Mouse (Mus musculus): ENCODE data around the gene Atp5d. TPM values are rescaled to one million over a fixed set of nuclear protein-coding genes. Genes with fewer than 3 reads are reported as not detected.

Gene Atp5d
- polyA plus RNA-seq, 1 experiment from 2014 or later, result 291 TPM

GRCm38 (mm10) chr10:80141786-80142529 lies 3.5 kb downstream of the Atp5d start:
- Histone ChIP-seq H3K4me3 (replicated peaks) (peak overlapping the region; percentile 75), H3K9ac (peak overlapping the region; percentile 85), H3K36me3 (replicated peaks) (peaks cover 36% of the 10 kb centered on the region), H3K4me1 (replicated peaks) (peaks cover 95% of the 10 kb centered on the region), H3K9me3 (replicated peaks) (no peaks in the 10 kb centered on the region), H3K27me3 (peaks cover 37% of the 10 kb centered on the region), H3K4me2 (peak overlapping the region; percentile 95), H3K27ac (replicated peaks) (peak overlapping the region; percentile 95)
- under 1% methylated on average over 43 of the region's 43 CpGs for WGBS (ENCODE audit: insufficient replicate concordance)
- peak; percentile 81 for ATAC-seq (ENCODE audit: insufficient read depth)

DNA sequence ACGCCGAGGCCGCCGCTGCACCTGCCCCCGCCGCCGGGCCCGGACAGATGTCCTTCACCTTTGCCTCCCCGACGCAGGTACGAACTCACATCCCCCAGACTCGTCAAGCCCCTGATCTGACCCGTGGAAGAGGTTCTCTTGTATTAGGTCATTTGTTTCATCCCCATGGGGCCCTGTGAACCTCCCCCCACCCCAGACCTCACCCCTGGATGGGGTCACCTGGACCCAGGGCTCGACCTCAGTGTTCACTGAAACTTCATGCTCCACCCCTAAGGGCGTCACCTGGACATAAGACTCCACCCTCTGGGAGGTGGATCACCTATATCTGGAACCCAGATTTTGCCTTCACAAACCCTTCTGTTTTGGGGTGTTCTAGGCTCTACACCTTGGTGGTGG lies 4.1 kb downstream of the Atp5d start:
- Histone ChIP-seq H3K4me1 (replicated peaks) (peaks cover 95% of the 10 kb centered on the region), H3K27ac (replicated peaks) (peak overlapping the region; percentile 95), H3K36me3 (replicated peaks) (peaks cover 36% of the 10 kb centered on the region), H3K4me3 (replicated peaks) (peak overlapping the region; percentile 75), H3K9me3 (replicated peaks) (no peaks in the 10 kb centered on the region), H3K27me3 (peaks cover 32% of the 10 kb centered on the region), H3K4me2 (peak overlapping the region; percentile 95), H3K9ac (peak overlapping the region; percentile 85)
- WGBS (ENCODE audit: insufficient replicate concordance), result under 1% methylated on average over 15 of the region's 15 CpGs
- peak; percentile 46 for ATAC-seq (ENCODE audit: insufficient read depth)

GRCm38 (mm10) chr10:80143664-80144063 lies 5.2 kb downstream of the Atp5d start:
- peaks cover 36% of the 10 kb centered on the region for H3K36me3 ChIP-seq (replicated peaks)
- peaks cover 93% of the 10 kb centered on the region for H3K4me1 ChIP-seq (replicated peaks)
- no peaks in the 10 kb centered on the region for H3K9me3 ChIP-seq (replicated peaks)
- 88% methylated on average over 7 of the region's 7 CpGs for WGBS (ENCODE audit: insufficient replicate concordance)
- peaks cover 20% of the 10 kb centered on the region for H3K27me3 ChIP-seq
- peak overlapping the region; percentile 95; the same call in 1 of the 2 replicates for H3K4me2 ChIP-seq
- no peak overlapping the region for H3K4me3 ChIP-seq (replicated peaks)
- H3K9ac ChIP-seq, result no peak overlapping the region
- ATAC-seq (ENCODE audit: insufficient read depth), result no peak
- no peak overlapping the region for H3K27ac ChIP-seq (replicated peaks)

DNA sequence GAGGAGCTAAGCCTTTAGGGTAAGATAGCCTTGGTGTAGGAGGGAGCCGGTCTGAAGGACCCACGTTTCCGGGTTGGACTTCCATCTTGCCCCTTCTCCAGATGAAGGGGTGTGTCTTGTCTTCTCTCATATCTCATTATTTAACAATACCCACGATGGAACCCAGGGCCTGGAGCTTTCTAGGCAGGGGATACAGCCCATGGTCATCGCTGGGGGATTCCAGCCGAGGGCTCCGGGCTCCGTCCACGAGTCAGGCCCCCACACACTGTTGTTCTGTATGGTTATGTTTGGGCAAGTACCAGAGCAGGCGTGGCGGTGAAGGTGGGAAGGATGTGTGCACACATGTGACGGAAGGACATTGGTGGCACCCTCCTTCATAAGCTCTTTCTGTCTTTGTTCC lies 5.7 kb downstream of the Atp5d start:
- Histone ChIP-seq H3K9ac (no peak overlapping the region), H3K4me2 (no peak overlapping the region), H3K36me3 (replicated peaks) (peaks cover 36% of the 10 kb centered on the region), H3K4me3 (replicated peaks) (no peak overlapping the region), H3K9me3 (replicated peaks) (no peaks in the 10 kb centered on the region), H3K27ac (replicated peaks) (no peak overlapping the region), H3K27me3 (peaks cover 15% of the 10 kb centered on the region), H3K4me1 (replicated peaks) (peaks cover 88% of the 10 kb centered on the region)
- 83% methylated on average over 12 of the region's 12 CpGs for WGBS (ENCODE audit: insufficient replicate concordance)
- no peak for ATAC-seq (ENCODE audit: insufficient read depth)

GRCm38 (mm10) chr10:80144864-80145838 lies 6.7 kb downstream of the Atp5d start:
- Histone ChIP-seq H3K9me3 (replicated peaks) (no peaks in the 10 kb centered on the region), H3K4me3 (replicated peaks) (peak overlapping the region; percentile 10; the same call in 1 of the 2 replicates), H3K36me3 (replicated peaks) (peaks cover 38% of the 10 kb centered on the region), H3K4me1 (replicated peaks) (peaks cover 85% of the 10 kb centered on the region), H3K4me2 (peak overlapping the region; percentile 96; the same call in 1 of the 2 replicates), H3K27me3 (peaks cover 5% of the 10 kb centered on the region; the same call in 1 of the 2 replicates), H3K9ac (0 out of 2 replicates have a peak overlapping the region, but pooled peaks have one; percentile 1), H3K27ac (replicated peaks) (peak overlapping the region; percentile 96)
- WGBS (ENCODE audit: insufficient replicate concordance), result 72% methylated on average over 20 of the region's 20 CpGs
- no peak for ATAC-seq (ENCODE audit: insufficient read depth)

DNA sequence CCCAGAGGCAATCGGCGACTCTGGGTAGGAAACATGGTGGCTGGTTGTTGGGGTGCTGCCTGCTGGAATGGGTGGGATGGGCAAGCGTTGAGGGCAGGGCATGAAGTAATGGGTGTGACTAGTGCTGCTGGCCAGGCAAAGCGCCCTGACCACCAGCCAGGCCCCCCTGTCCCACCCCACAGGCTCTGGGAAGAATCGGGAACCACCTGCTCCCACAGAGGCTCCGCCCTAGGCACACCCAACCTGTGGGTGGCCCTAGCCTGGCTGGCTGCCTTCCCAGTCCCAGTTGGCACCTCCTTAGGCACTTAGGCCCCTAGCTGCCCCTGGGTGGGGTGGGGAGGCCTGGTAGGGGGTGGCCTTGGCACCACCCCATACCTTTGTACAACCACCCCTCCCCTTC lies 7.5 kb downstream of the Atp5d start:
- Histone ChIP-seq H3K36me3 (replicated peaks) (peaks cover 45% of the 10 kb centered on the region), H3K27me3 (no peaks in the 10 kb centered on the region), H3K4me1 (replicated peaks) (peaks cover 85% of the 10 kb centered on the region), H3K4me2 (peak overlapping the region; percentile 96), H3K4me3 (replicated peaks) (peak overlapping the region; percentile 10; the same call in 1 of the 2 replicates), H3K9ac (peak overlapping the region; percentile 87; the same call in 1 of the 2 replicates), H3K27ac (replicated peaks) (peak overlapping the region; percentile 96), H3K9me3 (replicated peaks) (no peaks in the 10 kb centered on the region)
- no peak for ATAC-seq (ENCODE audit: insufficient read depth)
- WGBS (ENCODE audit: insufficient replicate concordance), result 54% methylated on average over 6 of the region's 6 CpGs

DNA sequence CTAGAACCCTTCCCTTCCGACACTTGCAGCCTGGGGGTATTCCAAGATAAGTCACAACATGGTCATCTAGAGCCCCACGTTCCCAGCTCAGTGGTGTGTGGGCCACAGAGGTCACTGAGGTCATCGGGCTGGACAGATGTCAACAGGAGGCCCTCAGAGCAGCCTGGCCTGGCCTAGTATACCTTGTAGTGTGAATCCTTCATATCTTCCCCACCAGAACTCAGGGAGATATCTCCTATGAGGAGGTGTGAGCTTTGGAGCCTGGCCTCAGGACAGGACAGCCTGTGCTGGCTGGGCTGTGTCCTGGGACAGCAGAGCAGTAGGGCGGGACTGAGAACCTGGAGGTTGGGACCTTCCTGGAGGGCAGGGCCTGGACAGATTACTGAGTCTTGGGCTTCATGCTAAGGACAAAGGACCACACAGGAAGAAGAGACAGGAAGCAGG lies 8.2 kb downstream of the Atp5d start:
- H3K9me3 ChIP-seq (replicated peaks), result no peaks in the 10 kb centered on the region
- WGBS (ENCODE audit: insufficient replicate concordance), result 71% methylated on average over 4 of the region's 4 CpGs
- peaks cover 85% of the 10 kb centered on the region for H3K4me1 ChIP-seq (replicated peaks)
- peak overlapping the region; percentile 96 for H3K4me2 ChIP-seq
- H3K27me3 ChIP-seq, result no peaks in the 10 kb centered on the region
- H3K36me3 ChIP-seq (replicated peaks), result peaks cover 48% of the 10 kb centered on the region
- peak overlapping the region; percentile 87 for H3K9ac ChIP-seq
- no peak for ATAC-seq (ENCODE audit: insufficient read depth)
- H3K4me3 ChIP-seq (replicated peaks), result no peak overlapping the region
- H3K27ac ChIP-seq (replicated peaks), result peak overlapping the region; percentile 96

GRCm38 (mm10) chr10:80147146-80147718 lies 8.8 kb downstream of the Atp5d start:
- H3K4me1 ChIP-seq (replicated peaks), result peaks cover 88% of the 10 kb centered on the region
- ATAC-seq (ENCODE audit: insufficient read depth), result no peak

DNA sequence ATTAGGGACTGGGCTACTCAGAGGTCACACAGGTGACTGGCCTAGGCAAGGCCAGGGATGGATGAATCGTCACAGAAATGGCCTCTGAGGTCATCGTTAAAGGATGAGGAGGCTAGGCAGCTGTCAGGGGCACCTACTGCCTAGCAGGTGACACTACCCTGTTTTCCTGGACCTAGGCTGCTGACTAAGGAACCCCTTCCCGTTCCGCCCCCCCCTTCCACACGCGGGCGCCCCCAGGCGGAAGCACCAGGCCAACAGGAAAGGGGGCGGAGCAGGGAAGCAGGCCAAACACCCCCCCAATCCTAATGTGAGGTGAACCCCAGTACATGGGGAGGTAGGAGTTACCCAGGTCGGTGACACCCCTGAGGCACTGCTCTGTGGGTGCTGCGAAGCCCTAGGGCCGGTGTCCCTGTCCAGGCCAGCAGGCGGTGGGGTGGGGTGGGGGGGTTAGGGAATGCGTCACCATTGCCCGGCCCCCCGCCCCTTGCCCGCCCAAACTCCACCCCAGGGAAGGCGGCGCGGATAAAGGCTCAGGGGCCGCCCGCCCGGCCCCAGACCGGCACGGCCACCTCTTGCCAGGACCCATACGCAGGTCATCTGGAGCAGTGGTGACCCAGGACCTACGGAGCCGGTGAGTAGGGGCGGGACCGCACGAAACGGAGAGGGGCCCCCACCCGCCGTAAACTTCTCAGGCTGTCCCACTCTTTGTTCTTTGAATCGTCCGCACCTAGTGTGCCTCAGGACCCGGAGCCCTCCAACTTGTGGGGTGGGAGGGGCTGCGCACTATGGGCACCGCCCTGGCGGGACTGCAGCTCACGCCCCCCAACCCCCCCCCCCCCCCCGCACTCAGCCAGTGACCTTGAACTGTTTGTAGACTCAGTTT lies 9.5 kb downstream of the Atp5d start, which contains the start of gene Midn:
Midn (plus strand) TSS at position 554 of the 883 bp plus-strand sequence.
- H3K27ac ChIP-seq (replicated peaks), result peak within 1 kb of the TSS; percentile 96
- peak within 1 kb of the TSS; percentile 70 for H3K4me3 ChIP-seq (replicated peaks)
- no peaks in the 10 kb centered on the region for H3K27me3 ChIP-seq
- peaks cover 62% of the 10 kb centered on the region for H3K36me3 ChIP-seq (replicated peaks)
- under 1% methylated on average over 38 of the region's 42 CpGs for WGBS (ENCODE audit: insufficient replicate concordance)
- H3K4me1 ChIP-seq (replicated peaks), result peaks cover 88% of the 10 kb centered on the region
- peak within 1 kb of the TSS; percentile 96 for H3K4me2 ChIP-seq
- H3K9me3 ChIP-seq (replicated peaks), result no peaks in the 10 kb centered on the region
- peak within 1 kb of the TSS; percentile 87 for H3K9ac ChIP-seq
- ATAC-seq (ENCODE audit: insufficient read depth), result peak; percentile 38

More at GRCm38 (mm10) chr10:80147146-80147718, 8.8 kb downstream of the Atp5d start:
- peak overlapping the region; percentile 96 for H3K4me2 ChIP-seq
- H3K36me3 ChIP-seq (replicated peaks), result peaks cover 55% of the 10 kb centered on the region
- H3K9ac ChIP-seq, result peak overlapping the region; percentile 87
- H3K9me3 ChIP-seq (replicated peaks), result no peaks in the 10 kb centered on the region
- H3K27me3 ChIP-seq, result no peaks in the 10 kb centered on the region
- WGBS (ENCODE audit: insufficient replicate concordance), result 34% methylated on average over 5 of the region's 5 CpGs
- peak overlapping the region; percentile 70 for H3K4me3 ChIP-seq (replicated peaks)
- peak overlapping the region; percentile 96 for H3K27ac ChIP-seq (replicated peaks)

Measured in liver, embryonic 15.5 days (tissue).